Mouse (Mus musculus): ENCODE data around the gene Gm7544.

Gene Gm7544

GRCm38 (mm10) chr1:82913434-82913833, 42.4 kb downstream of the Gm7544 start:
- 98% methylated on average over 5 of the region's 5 CpGs for WGBS

GRCm38 (mm10) chr1:82913025-82913424, 42.8 kb downstream of the Gm7544 start, which contains the start of gene A030005L19Rik:
Gene A030005L19Rik, plus strand, starts transcription at chr1:82913325.
- WGBS: 72% methylated on average over 3 of the region's 3 CpGs

- WGBS: 51% methylated on average over 3 of the region's 3 CpGs
Measured at GRCm38 (mm10) chr1:82905886-82906285, 49.9 kb downstream of the Gm7544 start.

Data from cerebral cortex, adult 2 months (tissue).